Mouse (Mus musculus) midbrain, embryonic 11.5 days (tissue): ENCODE measurements at regions not wholly inside any gene's neighbourhood (a gene's known extent, or its start where the extent isn't known, plus 50 kb on each side); places are given as distances from the start of the nearest gene placed in this dataset.

Source experiments
- ATAC-seq: fragments of 200-750 bp; cut with Nextera tagmentation; 2 replicates; pipeline ENCODE4 v1.8.0; 2017; ENCODE audit warnings: moderate TSS enrichment, moderate library complexity; ENCODE audit not compliant: low FRiP score
- DNase-seq: peaks from one replicate; pipeline ENCODE4 v3.0.0; 2015; ENCODE audit warnings: low spot score; ENCODE audit errors: missing footprints
- H3K27ac ChIP-seq: fragments of 300-500 bp; sonication (generic); 2 replicates; pipeline ENCODE4 v1.5.1; 2014; ENCODE audit warnings: low read depth, low read length
- H3K27me3 ChIP-seq: fragments of 300-500 bp; sonication (generic); 2 replicates; pipeline ENCODE4 v1.6.1; 2014; ENCODE audit warnings: mild to moderate bottlenecking, low read length, moderate library complexity, mixed read lengths; ENCODE audit not compliant: control insufficient read depth, insufficient read depth
- H3K36me3 ChIP-seq: fragments of 300-500 bp; sonication (generic); 2 replicates; pipeline ENCODE4 v1.6.1; 2014; ENCODE audit warnings: mild to moderate bottlenecking, low read length, moderate library complexity, mixed read lengths; ENCODE audit not compliant: control insufficient read depth, insufficient read depth
- H3K4me1 ChIP-seq: fragments of 300-500 bp; sonication (generic); 2 replicates; pipeline ENCODE4 v1.6.1; 2014; ENCODE audit warnings: low read length; ENCODE audit not compliant: control insufficient read depth, insufficient read depth
- H3K4me2 ChIP-seq: fragments of 300-500 bp; sonication (generic); 2 replicates; pipeline ENCODE4 v1.6.1; 2014; ENCODE audit warnings: mild to moderate bottlenecking, moderate library complexity
- H3K4me3 ChIP-seq: fragments of 300-500 bp; sonication (generic); 2 replicates; pipeline ENCODE4 v1.5.1; 2014; ENCODE audit warnings: low read depth, low read length
- H3K9ac ChIP-seq: fragments of 300-500 bp; sonication (generic); 2 replicates; pipeline ENCODE4 v1.6.1; 2014; ENCODE audit warnings: low read length
- H3K9me3 ChIP-seq: fragments of 300-500 bp; sonication (generic); 2 replicates; pipeline ENCODE4 v1.6.1; 2016; ENCODE audit warnings: low read length; ENCODE audit not compliant: control insufficient read depth
- WGBS: fragments of 180-500 bp; shearing (Covaris S2); extraction: QIAGEN DNeasy Blood & Tissue Kit; methylation state at CpG from one replicate; pipeline ENCODE4 v1.1.7; 2014; 5-methylcytosine and 5-hydroxymethylcytosine counted together

DNA sequence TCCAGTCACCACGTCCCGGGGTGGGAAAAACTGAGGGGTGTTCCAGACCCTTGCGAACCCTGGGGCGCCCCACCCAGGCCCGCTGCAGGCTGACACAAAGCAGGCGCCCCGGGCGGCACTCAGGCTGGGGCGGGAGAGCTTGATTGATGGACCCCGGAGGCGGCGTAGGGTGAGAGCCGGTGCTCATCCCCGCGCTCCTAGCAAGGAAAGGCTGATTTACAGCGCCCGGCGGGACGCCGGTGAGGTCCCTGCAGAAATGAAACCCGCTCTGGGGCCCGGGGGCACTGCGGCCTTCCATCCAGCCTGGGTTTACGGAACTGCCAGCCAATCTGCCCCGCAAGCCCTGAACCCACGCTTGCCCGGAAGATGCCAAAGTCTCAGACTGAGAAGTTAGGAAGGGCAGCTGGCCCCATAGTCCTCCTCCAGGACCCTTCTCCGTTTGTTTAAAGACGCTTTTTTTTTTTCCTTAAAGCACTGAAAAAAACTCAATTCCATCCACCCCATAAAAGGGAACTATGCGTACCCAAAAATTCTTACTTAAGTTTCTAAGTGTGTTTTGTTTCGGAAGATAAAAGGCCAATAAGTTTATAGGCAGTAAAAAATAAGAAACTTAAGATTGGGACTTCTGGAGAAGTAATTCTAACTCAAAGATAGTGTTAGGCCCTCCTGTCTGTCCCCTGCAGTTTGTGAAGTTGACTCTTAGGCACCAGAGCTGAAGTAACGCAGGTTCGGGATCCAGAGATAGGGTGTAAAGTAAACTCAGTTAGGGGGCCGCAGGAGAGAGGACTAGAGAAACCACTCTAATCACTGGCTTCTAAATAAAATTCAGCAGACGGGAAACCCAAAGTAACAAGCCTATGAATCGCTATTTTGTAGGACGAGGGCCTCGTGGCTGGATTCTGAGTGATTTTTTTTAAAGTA lies 263.4 kb upstream of the Nfe2l3 start:
- H3K4me3 ChIP-seq = peak overlapping the region; percentile 32
- DNase-seq = peak; percentile 96
- H3K9ac ChIP-seq = peak overlapping the region; percentile 79
- no peak for ATAC-seq
- peak overlapping the region; percentile 80 for H3K27ac ChIP-seq
- WGBS = 3% methylated on average over 38 of the region's 38 CpGs
- H3K36me3 ChIP-seq = no peaks in the 10 kb centered on the region
- peak overlapping the region; percentile 58 for H3K4me2 ChIP-seq
- peaks cover 18% of the 10 kb centered on the region for H3K27me3 ChIP-seq
- no peaks in the 10 kb centered on the region for H3K9me3 ChIP-seq
- peaks cover 30% of the 10 kb centered on the region for H3K4me1 ChIP-seq

DNA sequence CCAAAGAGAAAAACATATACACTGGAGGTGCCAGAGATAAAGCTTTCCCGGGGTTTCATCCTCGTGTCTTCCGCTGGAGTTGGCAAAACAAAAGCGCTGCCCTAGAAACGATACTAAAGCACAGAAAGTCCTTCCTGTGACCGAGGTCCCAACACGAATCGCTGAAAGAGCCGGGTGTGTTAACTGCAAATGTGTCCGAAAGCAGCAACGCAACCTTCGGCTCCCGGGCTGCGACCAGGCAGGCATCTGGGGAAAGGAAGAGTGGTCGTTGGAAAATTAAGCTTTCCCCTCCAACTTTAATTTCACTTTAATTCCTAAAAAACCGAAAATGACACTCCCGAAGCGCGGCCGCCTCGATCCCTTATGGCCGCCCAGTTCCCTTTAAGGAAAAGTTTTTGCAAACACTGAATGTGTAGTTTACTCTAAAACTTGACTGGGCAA lies 262.5 kb upstream of the Nfe2l3 start:
- peaks cover 34% of the 10 kb centered on the region for H3K4me1 ChIP-seq
- no peaks in the 10 kb centered on the region for H3K36me3 ChIP-seq
- ATAC-seq (no peak), DNase-seq (peak; percentile 97)
- H3K9ac ChIP-seq = peak overlapping the region; percentile 58
- under 1% methylated on average over 22 of the region's 22 CpGs for WGBS
- peaks cover 28% of the 10 kb centered on the region for H3K27me3 ChIP-seq
- H3K4me2 ChIP-seq = peak overlapping the region; percentile 42
- H3K9me3 ChIP-seq = no peaks in the 10 kb centered on the region
- H3K27ac ChIP-seq = peak overlapping the region; percentile 80
- peak overlapping the region; percentile 12; the same call in 1 of the 2 replicates for H3K4me3 ChIP-seq

DNA sequence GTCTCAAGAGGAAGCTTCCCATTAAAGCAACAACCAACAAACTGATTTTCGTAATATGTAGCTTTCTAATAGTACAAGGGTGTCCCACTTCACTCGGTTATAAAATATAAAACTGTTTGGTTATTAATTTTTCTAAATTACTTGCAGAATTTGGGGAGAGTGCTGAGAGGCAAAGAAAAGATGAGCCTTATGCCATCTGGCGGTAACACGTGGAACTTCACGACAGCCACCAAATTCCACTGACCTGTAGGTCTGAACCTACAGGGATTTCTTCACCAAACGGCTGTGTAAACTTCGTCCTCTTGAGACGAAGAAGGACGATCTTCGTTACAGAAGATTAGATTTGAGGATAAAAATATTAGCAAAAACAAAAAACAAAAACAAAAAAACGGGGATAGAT lies 262.1 kb upstream of the Nfe2l3 start:
- Histone ChIP-seq H3K9ac (no peak overlapping the region), H3K9me3 (no peaks in the 10 kb centered on the region), H3K4me3 (no peak overlapping the region), H3K27me3 (peaks cover 31% of the 10 kb centered on the region), H3K27ac (peak overlapping the region; percentile 80), H3K36me3 (no peaks in the 10 kb centered on the region), H3K4me1 (peaks cover 32% of the 10 kb centered on the region), H3K4me2 (peak overlapping the region; percentile 42; the same call in 1 of the 2 replicates)
- peak; percentile 20; the same call in 1 of the 2 replicates for ATAC-seq
- WGBS = under 1% methylated on average over 11 of the region's 11 CpGs
- no peak for DNase-seq

DNA sequence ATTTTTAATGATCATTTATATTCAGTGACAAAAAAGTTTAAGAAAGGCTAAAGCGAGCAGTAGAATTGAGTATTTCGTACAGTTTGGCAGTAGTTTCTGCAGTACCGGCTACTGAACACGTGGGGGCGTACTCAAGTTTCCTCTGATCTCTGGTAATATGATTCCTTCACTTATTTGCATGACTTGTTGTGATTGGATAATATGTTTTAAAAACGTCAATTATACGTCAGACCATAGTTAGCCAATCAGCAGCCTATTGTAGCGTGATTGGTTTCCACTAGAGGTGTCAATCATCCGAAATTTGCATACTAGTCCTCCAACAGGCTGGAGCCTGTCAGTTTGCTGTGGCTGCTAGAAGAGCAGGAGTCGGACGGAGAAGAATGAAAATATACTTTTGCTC lies 261.6 kb upstream of the Nfe2l3 start:
- no peaks in the 10 kb centered on the region for H3K9me3 ChIP-seq
- H3K4me1 ChIP-seq = peaks cover 28% of the 10 kb centered on the region
- peaks cover 36% of the 10 kb centered on the region for H3K27me3 ChIP-seq
- H3K9ac ChIP-seq = no peak overlapping the region
- no peak overlapping the region; the same call in 1 of the 2 replicates for H3K4me2 ChIP-seq
- no peaks in the 10 kb centered on the region for H3K36me3 ChIP-seq
- no peak overlapping the region for H3K4me3 ChIP-seq
- no peak overlapping the region for H3K27ac ChIP-seq
- WGBS = under 1% methylated on average over 11 of the region's 11 CpGs
- peak; percentile 96 for DNase-seq
- peak; percentile 83 for ATAC-seq

DNA sequence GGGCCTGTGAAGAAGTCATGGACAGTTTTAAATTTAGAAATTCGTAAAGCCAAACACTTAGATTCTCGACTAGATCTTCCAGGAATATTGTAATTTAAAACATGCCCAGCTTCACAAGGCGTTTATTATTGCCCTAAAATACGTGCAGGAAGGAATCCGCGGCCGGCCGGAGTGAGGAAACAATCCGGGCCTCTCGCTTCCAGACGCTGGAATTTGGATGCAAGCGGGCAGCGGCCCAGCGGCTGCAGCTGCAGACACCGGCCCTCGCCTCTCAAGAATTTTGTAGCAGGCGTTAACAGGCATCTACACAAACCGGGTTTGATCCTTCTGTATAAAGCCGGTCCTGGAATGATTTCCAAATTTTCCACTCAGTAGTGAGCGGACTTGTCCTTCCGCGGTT lies 260.7 kb upstream of the Nfe2l3 start:
- peak overlapping the region; percentile 35; the same call in 1 of the 2 replicates for H3K9ac ChIP-seq
- H3K4me3 ChIP-seq = no peak overlapping the region
- H3K27me3 ChIP-seq = peaks cover 45% of the 10 kb centered on the region
- DNase-seq = peak; percentile 96
- no peaks in the 10 kb centered on the region for H3K36me3 ChIP-seq
- peak overlapping the region; percentile 31 for H3K27ac ChIP-seq
- 1% methylated on average over 22 of the region's 22 CpGs for WGBS
- H3K4me1 ChIP-seq = peaks cover 28% of the 10 kb centered on the region
- ATAC-seq = no peak
- peak overlapping the region; percentile 40 for H3K4me2 ChIP-seq
- H3K9me3 ChIP-seq = no peaks in the 10 kb centered on the region

DNA sequence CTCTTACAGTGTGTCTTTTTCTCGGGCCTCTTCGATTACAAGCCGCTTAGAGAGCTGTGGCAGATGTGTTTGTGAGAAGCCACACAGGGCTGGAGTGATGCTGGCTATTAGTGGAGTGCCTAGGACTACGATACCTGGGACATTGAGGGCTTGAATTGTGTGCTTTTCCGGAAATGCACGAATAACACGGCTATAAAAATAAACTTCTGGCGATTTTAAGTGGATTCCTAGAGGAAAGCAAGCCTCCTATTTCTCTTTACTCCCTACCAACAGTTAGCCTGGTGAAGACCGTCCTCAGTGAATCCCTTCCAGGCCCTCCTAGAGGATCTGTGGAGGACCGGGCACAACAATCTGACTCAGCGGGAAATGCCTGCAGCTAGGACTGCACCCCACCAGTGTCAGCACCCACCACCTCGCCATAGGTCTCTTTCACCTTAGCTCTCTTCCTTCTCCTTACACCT lies 260.1 kb upstream of the Nfe2l3 start:
- Histone ChIP-seq H3K9ac (peak overlapping the region; percentile 35; the same call in 1 of the 2 replicates), H3K9me3 (no peaks in the 10 kb centered on the region), H3K4me1 (peaks cover 28% of the 10 kb centered on the region), H3K27ac (peak overlapping the region; percentile 31), H3K4me2 (peak overlapping the region; percentile 40), H3K36me3 (no peaks in the 10 kb centered on the region), H3K27me3 (peaks cover 51% of the 10 kb centered on the region), H3K4me3 (0 out of 2 replicates have a peak overlapping the region, but pooled peaks have one; percentile 17)
- DNase-seq (peak; percentile 96), ATAC-seq (peak; percentile 34; the same call in 1 of the 2 replicates)
- 3% methylated on average over 12 of the region's 12 CpGs for WGBS

DNA sequence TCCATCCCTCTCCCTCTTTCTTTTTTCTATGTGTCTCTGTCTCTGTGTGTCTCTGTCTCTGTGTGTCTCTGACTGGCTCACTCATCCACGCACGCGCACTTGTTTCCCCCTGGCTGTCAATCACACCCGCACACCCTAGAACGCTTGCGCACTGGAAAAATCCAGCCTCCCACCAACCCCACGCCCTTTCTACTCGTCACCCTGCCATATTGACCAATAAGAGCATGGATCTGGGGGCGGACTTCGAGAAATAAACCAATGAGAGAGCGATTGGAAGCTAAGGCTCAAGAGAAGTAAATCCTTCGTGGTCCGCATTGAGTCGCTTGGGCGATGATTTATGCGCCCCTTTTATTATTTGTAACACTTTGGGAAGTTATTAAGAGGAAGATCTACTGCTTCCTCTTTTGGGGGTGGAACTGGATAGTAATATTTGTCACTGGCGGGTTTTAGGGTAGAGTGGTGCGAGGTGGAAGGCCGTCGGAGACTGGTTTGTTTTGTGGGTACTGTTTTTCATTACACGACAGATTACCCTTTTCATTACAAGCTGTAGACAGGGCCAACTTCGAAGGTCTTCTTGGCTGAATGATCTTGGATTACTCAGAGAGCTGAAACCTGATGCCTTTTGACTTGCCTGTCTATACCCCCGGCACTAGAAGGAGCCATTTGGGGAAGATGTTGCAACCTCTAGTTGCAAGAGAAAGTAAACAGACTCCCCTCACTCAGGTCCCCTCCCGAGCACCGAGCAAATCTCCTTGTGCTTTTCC lies 259.4 kb upstream of the Nfe2l3 start:
- H3K4me3 ChIP-seq = peak overlapping the region; percentile 17; the same call in 1 of the 2 replicates
- ATAC-seq = peak; percentile 82
- H3K9ac ChIP-seq = peak overlapping the region; percentile 29; the same call in 1 of the 2 replicates
- peaks cover 53% of the 10 kb centered on the region for H3K27me3 ChIP-seq
- DNase-seq = peak; percentile 98
- WGBS = under 1% methylated on average over 25 of the region's 25 CpGs
- peak overlapping the region; percentile 33; the same call in 1 of the 2 replicates for H3K27ac ChIP-seq
- H3K9me3 ChIP-seq = no peaks in the 10 kb centered on the region
- H3K36me3 ChIP-seq = no peaks in the 10 kb centered on the region
- peaks cover 28% of the 10 kb centered on the region for H3K4me1 ChIP-seq
- H3K4me2 ChIP-seq = peak overlapping the region; percentile 49

DNA sequence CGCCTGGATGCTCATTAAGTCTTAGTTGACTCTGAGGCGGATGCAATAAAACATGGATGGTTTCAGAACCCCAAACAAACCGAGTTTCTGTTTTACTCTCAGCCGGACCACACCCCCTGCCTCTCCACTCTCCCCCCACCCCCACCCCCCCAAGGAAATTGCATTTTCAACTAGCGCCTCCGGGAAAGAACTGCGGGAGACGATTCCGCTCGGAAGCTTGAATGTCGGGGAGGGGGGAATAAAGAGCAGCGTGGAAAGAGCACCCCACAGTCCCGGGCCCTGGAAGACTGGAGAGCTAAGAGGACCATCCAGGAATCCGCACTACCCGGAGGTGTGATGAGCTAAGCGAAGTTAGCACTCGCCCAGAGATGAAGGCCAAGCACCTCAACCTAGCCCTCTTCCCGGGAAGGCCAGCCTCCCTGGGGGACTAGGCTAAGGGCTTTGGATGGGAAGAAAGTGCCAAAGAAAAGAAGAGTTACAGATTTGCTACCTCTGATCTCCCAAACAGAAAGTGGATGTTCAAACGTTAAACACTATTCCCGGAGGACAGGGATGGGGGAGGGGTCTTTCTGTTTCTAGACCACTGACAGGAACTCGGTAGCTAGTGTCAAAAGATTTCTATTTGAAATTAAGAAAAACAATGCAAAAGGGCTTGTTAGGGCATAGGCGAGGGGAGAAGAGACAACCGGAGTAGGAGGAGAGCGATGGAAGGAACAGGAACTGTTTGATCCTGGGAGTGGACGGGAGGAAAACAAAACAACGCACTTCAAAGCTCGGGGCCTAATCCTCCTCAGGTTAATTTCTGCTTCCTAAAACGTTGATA lies 258.6 kb upstream of the Nfe2l3 start:
- Histone ChIP-seq H3K36me3 (no peaks in the 10 kb centered on the region), H3K27ac (peak overlapping the region; percentile 33; the same call in 1 of the 2 replicates), H3K4me1 (peaks cover 21% of the 10 kb centered on the region), H3K4me2 (peak overlapping the region; percentile 49), H3K4me3 (peak overlapping the region; percentile 16; the same call in 1 of the 2 replicates), H3K27me3 (peaks cover 53% of the 10 kb centered on the region), H3K9me3 (no peaks in the 10 kb centered on the region), H3K9ac (no peak overlapping the region)
- peak; percentile 96 for DNase-seq
- no peak for ATAC-seq
- WGBS = 2% methylated on average over 28 of the region's 28 CpGs
